Mouse (Mus musculus): ENCODE data around the gene Gm11172.
A peak's percentile ranks its signal among the peaks of the same experiment; 100 is the strongest.
"Not testable (repeated sequence)": the region's sequence is repeated elsewhere in the genome, so short reads cannot be mapped to it uniquely, and the experiment has no call there.

Gene Gm11172

GRCm38 (mm10) chr16:10785371-10786231 lies 27.1 kb upstream of the Gm11172 start, which contains the start of gene Socs1:
Socs1 (minus strand) TSS chr16:10785536.
- peak; percentile 57 for DNase-seq (ENCODE audit: extremely low spot score, low read depth, low spot score)

GRCm38 (mm10) chr16:10786288-10786687 lies 26.4 kb upstream of the Gm11172 start:
- DNase-seq (ENCODE audit: extremely low spot score, low read depth, low spot score), result peak; percentile 85

- DNase-seq (ENCODE audit: extremely low spot score, low read depth, low spot score), result no peak
Observed at GRCm38 (mm10) chr16:10786782-10787547, 25.8 kb upstream of the Gm11172 start.

GRCm38 (mm10) chr16:10787548-10788058 lies 25.1 kb upstream of the Gm11172 start:
- no peak for DNase-seq (ENCODE audit: extremely low spot score, low read depth, low spot score)

- DNase-seq (ENCODE audit: extremely low spot score, low read depth, low spot score), result no peak
Observed at GRCm38 (mm10) chr16:10788271-10788670, 24.4 kb upstream of the Gm11172 start, which contains the start of gene Tnp2. Tnp2 (minus strand) TSS chr16:10788660.

- no peak for DNase-seq (ENCODE audit: extremely low spot score, low read depth, low spot score)
Observed at GRCm38 (mm10) chr16:10788866-10789265, 23.8 kb upstream of the Gm11172 start.

GRCm38 (mm10) chr16:10790702-10791101 lies 22.0 kb upstream of the Gm11172 start, which contains the start of gene Prm3:
Prm3 (minus strand) TSS chr16:10790914.
- no peak for DNase-seq (ENCODE audit: extremely low spot score, low read depth, low spot score)

- DNase-seq (ENCODE audit: extremely low spot score, low read depth, low spot score), result no peak
Observed at GRCm38 (mm10) chr16:10796034-10796433, 16.7 kb upstream of the Gm11172 start, which contains the start of gene Prm2. Prm2 (minus strand) TSS chr16:10796134.

- DNase-seq (ENCODE audit: extremely low spot score, low read depth, low spot score), result not testable (repeated sequence)
Observed at GRCm38 (mm10) chr16:10802420-10802819, 10.3 kb upstream of the Gm11172 start.

- no peak for DNase-seq (ENCODE audit: extremely low spot score, low read depth, low spot score)
Observed at GRCm38 (mm10) chr16:10805789-10806527, 6.8 kb upstream of the Gm11172 start, which contains the start of gene Prm1. Prm1 (minus strand) TSS chr16:10805839.

- DNase-seq (ENCODE audit: extremely low spot score, low read depth, low spot score), result no peak
Observed at GRCm38 (mm10) chr16:10810376-10810775, 2.3 kb upstream of the Gm11172 start.

GRCm38 (mm10) chr16:10813726-10814125 lies 1.0 kb downstream of the Gm11172 start:
- no peak for DNase-seq (ENCODE audit: extremely low spot score, low read depth, low spot score)

- DNase-seq (ENCODE audit: extremely low spot score, low read depth, low spot score), result no peak
Observed at GRCm38 (mm10) chr16:10814864-10815263, 2.1 kb downstream of the Gm11172 start.

GRCm38 (mm10) chr16:10818579-10819135 lies 5.9 kb downstream of the Gm11172 start:
- no peak for DNase-seq (ENCODE audit: extremely low spot score, low read depth, low spot score)

- no peak for DNase-seq (ENCODE audit: extremely low spot score, low read depth, low spot score)
Observed at GRCm38 (mm10) chr16:10819966-10820365, 7.3 kb downstream of the Gm11172 start.

- no peak for DNase-seq (ENCODE audit: extremely low spot score, low read depth, low spot score)
Observed at GRCm38 (mm10) chr16:10821387-10821786, 8.7 kb downstream of the Gm11172 start.

GRCm38 (mm10) chr16:10824536-10824935 lies 11.8 kb downstream of the Gm11172 start:
- no peak for DNase-seq (ENCODE audit: extremely low spot score, low read depth, low spot score)

- no peak for DNase-seq (ENCODE audit: extremely low spot score, low read depth, low spot score)
Observed at GRCm38 (mm10) chr16:10825840-10826239, 13.1 kb downstream of the Gm11172 start.

GRCm38 (mm10) chr16:10827269-10827668 lies 14.6 kb downstream of the Gm11172 start:
- DNase-seq (ENCODE audit: extremely low spot score, low read depth, low spot score), result no peak

GRCm38 (mm10) chr16:10827766-10828460 lies 15.2 kb downstream of the Gm11172 start:
- DNase-seq (ENCODE audit: extremely low spot score, low read depth, low spot score), result no peak

All from hindlimb bud, embryonic 11.5 days (tissue).